Mouse (Mus musculus) hindbrain, embryonic 10.5 days (tissue): ENCODE data around the gene Kcnh8. TPM values are rescaled to one million over a fixed set of nuclear protein-coding genes. Genes with fewer than 3 reads are reported as not detected.

Source experiments
- DNase-seq: peaks from one replicate; pipeline ENCODE4 v3.0.0-alpha.2; 2017; ENCODE audit warnings: low spot score
- H3K27ac ChIP-seq: fragments of 300-500 bp; sonication (generic); 2 replicates; pipeline ENCODE4 v1.5.1; 2016; ENCODE audit warnings: mild to moderate bottlenecking, moderate library complexity
- H3K27me3 ChIP-seq: fragments of 300-500 bp; sonication (generic); 2 replicates; pipeline ENCODE4 v1.6.1; 2016; ENCODE audit warnings: mild to moderate bottlenecking; ENCODE audit not compliant: poor library complexity, insufficient read depth, severe bottlenecking
- H3K36me3 ChIP-seq: fragments of 300-500 bp; sonication (generic); 2 replicates; pipeline ENCODE4 v1.6.1; 2016; ENCODE audit warnings: mild to moderate bottlenecking, moderate library complexity
- H3K4me1 ChIP-seq: fragments of 300-500 bp; sonication (generic); replicated peaks from 2 replicates; pipeline ENCODE4 v1.6.1; 2016; ENCODE audit warnings: mild to moderate bottlenecking
- H3K4me3 ChIP-seq: fragments of 300-500 bp; sonication (generic); 2 replicates; pipeline ENCODE4 v1.5.1; 2016; ENCODE audit warnings: mild to moderate bottlenecking, moderate library complexity
- H3K9me3 ChIP-seq: fragments of 300-500 bp; sonication (generic); 2 replicates; pipeline ENCODE4 v1.6.1; 2016; ENCODE audit warnings: mild to moderate bottlenecking, moderate library complexity
- WGBS: fragments of 180-500 bp; shearing (Covaris S2); methylation state at CpG from one replicate; pipeline ENCODE4 v1.1.7; 2016; 5-methylcytosine and 5-hydroxymethylcytosine counted together
- polyA plus RNA-seq: library from polyadenylated mRNA; unstranded; fragments of >200 nt; fragmentation: Nextera tagmentation; extraction: Ambion mirVana; gene quantifications from 2 replicates; pipeline ENCODE4 v1.2.1, GENCODE M21; 2016

The Kcnh8 gene
- polyA plus RNA-seq: 0.97 and 1.0 TPM in 2 replicates

GRCm38 (mm10) chr17:52602093-52602780, at the start of gene Kcnh8:
Gene Kcnh8, plus strand, starts transcription at chr17:52602709.
- Histone ChIP-seq H3K4me1 (peaks cover 19% of the 10 kb centered on the region), H3K9me3 (no peaks in the 10 kb centered on the region), H3K4me3 (peak within 1 kb of the TSS; percentile 63), H3K36me3 (no peaks in the 10 kb centered on the region), H3K27me3 (peaks cover 32% of the 10 kb centered on the region), H3K27ac (peak within 1 kb of the TSS; percentile 93)
- under 1% methylated on average over 40 of the region's 40 CpGs for WGBS
- peak; percentile 56 for DNase-seq

GRCm38 (mm10) chr17:52559961-52560720, 42.4 kb upstream of the Kcnh8 start:
- Histone ChIP-seq H3K4me1 (no peaks in the 10 kb centered on the region), H3K36me3 (no peaks in the 10 kb centered on the region), H3K27ac (no peak overlapping the region), H3K27me3 (no peaks in the 10 kb centered on the region), H3K9me3 (no peaks in the 10 kb centered on the region), H3K4me3 (no peak overlapping the region)
- peak; percentile 32 for DNase-seq
- 33% methylated on average over 13 of the region's 13 CpGs for WGBS

DNA sequence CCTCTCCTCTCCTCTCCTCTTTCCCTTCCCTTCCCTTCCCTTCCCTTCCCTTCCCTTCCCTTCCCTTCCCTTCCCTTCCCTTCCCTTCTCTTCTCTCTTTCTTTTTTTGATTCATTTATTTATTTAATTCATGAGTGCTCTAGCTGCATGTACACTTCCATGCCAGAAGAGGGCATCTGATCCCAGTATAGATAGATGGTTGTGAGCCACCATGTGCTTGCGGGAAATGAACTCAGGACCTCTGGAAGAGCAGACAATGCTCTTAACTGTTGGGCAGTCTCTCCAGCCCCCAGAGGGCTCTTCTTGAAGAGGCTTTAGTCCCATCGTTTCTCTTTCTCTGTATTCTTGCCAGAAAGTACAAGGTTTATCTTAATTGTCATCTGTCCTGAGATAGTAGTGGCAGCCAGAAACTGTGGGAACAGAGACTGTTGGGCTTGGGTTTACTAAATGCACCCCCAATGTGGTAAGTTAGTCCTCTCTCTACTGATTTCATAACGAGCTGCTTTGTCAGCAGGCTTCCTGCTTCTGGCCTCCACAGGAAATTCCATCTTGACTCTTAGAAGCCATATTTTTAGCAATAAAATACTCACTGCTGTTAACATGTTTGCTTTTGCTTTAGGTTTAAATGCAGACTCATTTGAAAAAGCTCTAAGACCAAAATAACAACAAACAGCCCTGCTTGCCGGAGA, 36.9 kb upstream of the Kcnh8 start:
- H3K36me3 ChIP-seq: no peaks in the 10 kb centered on the region
- H3K27ac ChIP-seq: no peak overlapping the region
- WGBS: 65% methylated on average over 4 of the region's 4 CpGs
- H3K4me1 ChIP-seq: no peaks in the 10 kb centered on the region
- H3K27me3 ChIP-seq: no peaks in the 10 kb centered on the region
- peak; percentile 2 for DNase-seq
- no peak overlapping the region for H3K4me3 ChIP-seq
- H3K9me3 ChIP-seq: no peaks in the 10 kb centered on the region

GRCm38 (mm10) chr17:52569584-52570270, 32.8 kb upstream of the Kcnh8 start:
- DNase-seq: peak; percentile 16

GRCm38 (mm10) chr17:52572229-52572628, 30.3 kb upstream of the Kcnh8 start:
- H3K4me3 ChIP-seq: no peak overlapping the region
- 70% methylated on average over 4 of the region's 4 CpGs for WGBS
- no peaks in the 10 kb centered on the region for H3K4me1 ChIP-seq
- no peaks in the 10 kb centered on the region for H3K36me3 ChIP-seq
- H3K27ac ChIP-seq: no peak overlapping the region
- DNase-seq: no peak
- no peaks in the 10 kb centered on the region for H3K27me3 ChIP-seq
- no peaks in the 10 kb centered on the region for H3K9me3 ChIP-seq

More at GRCm38 (mm10) chr17:52569584-52570270, 32.8 kb upstream of the Kcnh8 start:
- Histone ChIP-seq H3K27me3 (no peaks in the 10 kb centered on the region), H3K36me3 (no peaks in the 10 kb centered on the region), H3K4me3 (no peak overlapping the region), H3K4me1 (no peaks in the 10 kb centered on the region), H3K9me3 (no peaks in the 10 kb centered on the region), H3K27ac (no peak overlapping the region)
- WGBS: 78% methylated on average over 4 of the region's 4 CpGs

GRCm38 (mm10) chr17:52591503-52592194, 10.9 kb upstream of the Kcnh8 start:
- H3K9me3 ChIP-seq: no peaks in the 10 kb centered on the region

DNA sequence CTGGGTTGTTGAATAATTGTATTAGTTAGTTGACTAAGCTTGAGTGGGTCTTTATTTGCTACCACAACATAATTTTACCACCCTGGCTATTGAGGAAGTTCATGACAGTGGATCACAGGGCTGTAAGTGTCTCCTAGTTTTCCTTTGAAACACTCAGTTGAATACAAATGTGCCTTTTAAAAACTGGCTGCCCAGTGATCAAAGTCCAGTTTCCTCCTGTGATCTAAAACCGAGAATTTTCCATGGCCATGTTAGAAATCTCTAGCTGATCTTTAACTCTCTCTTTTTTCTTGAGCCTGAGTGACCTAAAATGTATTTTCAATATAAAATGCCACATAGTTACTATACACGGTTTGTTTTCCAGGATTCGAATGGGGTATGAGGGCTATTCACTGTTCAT, 3.4 kb upstream of the Kcnh8 start:
- H3K36me3 ChIP-seq: no peaks in the 10 kb centered on the region
- no peaks in the 10 kb centered on the region for H3K9me3 ChIP-seq
- H3K4me3 ChIP-seq: no peak overlapping the region
- H3K27ac ChIP-seq: no peak overlapping the region
- peaks cover 19% of the 10 kb centered on the region for H3K4me1 ChIP-seq
- 85% methylated on average over 3 of the region's 3 CpGs for WGBS
- no peak for DNase-seq
- peaks cover 29% of the 10 kb centered on the region for H3K27me3 ChIP-seq

More at GRCm38 (mm10) chr17:52591503-52592194, 10.9 kb upstream of the Kcnh8 start:
- Histone ChIP-seq H3K27me3 (no peaks in the 10 kb centered on the region), H3K27ac (no peak overlapping the region), H3K4me3 (no peak overlapping the region), H3K4me1 (no peaks in the 10 kb centered on the region), H3K36me3 (no peaks in the 10 kb centered on the region)
- DNase-seq: no peak
- 81% methylated on average over 5 of the region's 5 CpGs for WGBS

GRCm38 (mm10) chr17:52600882-52601371, 1.6 kb upstream of the Kcnh8 start:
- H3K4me3 ChIP-seq: peak overlapping the region; percentile 63
- WGBS: under 1% methylated on average over 22 of the region's 22 CpGs
- peak; percentile 87 for DNase-seq
- no peaks in the 10 kb centered on the region for H3K36me3 ChIP-seq
- H3K27ac ChIP-seq: peak overlapping the region; percentile 93
- H3K9me3 ChIP-seq: no peaks in the 10 kb centered on the region
- H3K4me1 ChIP-seq: peaks cover 19% of the 10 kb centered on the region
- peaks cover 32% of the 10 kb centered on the region for H3K27me3 ChIP-seq

DNA sequence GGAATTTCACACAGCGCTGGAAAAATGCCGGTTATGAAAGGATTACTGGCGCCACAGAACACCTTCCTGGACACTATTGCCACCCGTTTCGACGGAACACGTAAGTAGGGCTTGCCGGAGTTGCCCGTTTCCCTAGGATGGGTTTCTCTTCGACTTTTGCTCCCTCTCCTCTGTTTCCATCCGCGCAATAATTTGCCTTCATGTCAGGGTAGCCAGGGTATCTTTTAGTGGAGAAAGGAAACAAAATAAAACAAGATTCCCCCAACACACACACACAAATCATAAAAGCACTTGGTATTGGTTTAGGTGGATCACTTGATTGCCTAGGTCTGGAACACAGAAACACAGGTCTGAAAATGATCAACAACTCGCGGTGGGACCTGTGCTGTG, 267 bp downstream of the Kcnh8 start:
- Histone ChIP-seq H3K27me3 (peaks cover 32% of the 10 kb centered on the region), H3K9me3 (no peaks in the 10 kb centered on the region), H3K4me1 (peaks cover 19% of the 10 kb centered on the region), H3K36me3 (no peaks in the 10 kb centered on the region), H3K4me3 (peak overlapping the region; percentile 63), H3K27ac (peak overlapping the region; percentile 88)
- DNase-seq: peak; percentile 6
- 4% methylated on average over 14 of the region's 14 CpGs for WGBS

GRCm38 (mm10) chr17:52603411-52603810, 902 bp downstream of the Kcnh8 start:
- Histone ChIP-seq H3K27ac (no peak overlapping the region), H3K9me3 (no peaks in the 10 kb centered on the region), H3K27me3 (peaks cover 32% of the 10 kb centered on the region), H3K36me3 (no peaks in the 10 kb centered on the region), H3K4me1 (peaks cover 19% of the 10 kb centered on the region), H3K4me3 (peak overlapping the region; percentile 63; the same call in 1 of the 2 replicates)
- 8% methylated on average over 5 of the region's 5 CpGs for WGBS
- peak; percentile 11 for DNase-seq

DNA sequence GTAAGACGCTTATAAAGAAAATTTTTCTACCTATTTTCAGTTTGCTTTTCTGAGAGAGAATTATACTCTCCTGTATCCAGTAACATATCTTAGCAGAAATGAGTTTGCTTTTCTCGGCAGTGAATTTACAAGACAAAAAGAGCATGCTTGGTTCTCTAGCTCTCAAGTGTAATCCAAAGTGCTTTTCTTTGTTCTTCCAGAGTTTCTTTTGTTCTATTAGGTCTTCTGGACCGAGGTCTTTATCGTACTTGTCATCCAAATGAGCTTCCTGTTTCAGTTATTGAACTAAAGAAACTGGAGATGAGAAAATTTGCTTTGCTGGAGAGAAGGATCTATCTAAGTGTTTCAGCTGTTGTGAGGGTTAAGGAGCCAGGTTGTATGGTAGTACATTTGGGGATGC, 8.9 kb downstream of the Kcnh8 start:
- no peak for DNase-seq
- Histone ChIP-seq H3K4me3 (no peak overlapping the region), H3K9me3 (no peaks in the 10 kb centered on the region), H3K27me3 (no peaks in the 10 kb centered on the region), H3K27ac (no peak overlapping the region), H3K36me3 (no peaks in the 10 kb centered on the region), H3K4me1 (no peaks in the 10 kb centered on the region)
- 64% methylated on average over 4 of the region's 4 CpGs for WGBS

DNA sequence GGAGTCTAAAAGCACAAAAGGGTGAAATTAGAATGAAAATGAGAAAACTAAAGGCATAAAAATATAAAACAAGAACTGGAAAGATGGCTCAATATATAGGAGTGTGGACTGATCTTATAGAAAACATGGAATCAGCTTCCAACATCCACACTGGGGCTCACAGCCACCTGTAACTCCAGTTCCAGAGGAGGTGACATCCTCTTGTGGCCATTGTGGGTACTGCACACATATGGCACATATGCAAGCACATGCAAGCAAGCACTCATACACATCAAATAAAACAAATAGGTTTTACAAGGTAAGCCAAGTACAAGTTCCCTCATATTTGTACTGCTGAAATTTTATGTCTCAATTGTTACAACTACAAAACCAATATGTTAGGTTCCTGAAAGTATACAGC, 46.7 kb downstream of the Kcnh8 start:
- no peaks in the 10 kb centered on the region for H3K27me3 ChIP-seq
- H3K27ac ChIP-seq: no peak overlapping the region
- no peaks in the 10 kb centered on the region for H3K4me1 ChIP-seq
- no peaks in the 10 kb centered on the region for H3K9me3 ChIP-seq
- H3K36me3 ChIP-seq: no peaks in the 10 kb centered on the region
- DNase-seq: no peak
- H3K4me3 ChIP-seq: no peak overlapping the region
